ENCODE assay signal across 31 mouse cellular contexts in the genomic region with DNA sequence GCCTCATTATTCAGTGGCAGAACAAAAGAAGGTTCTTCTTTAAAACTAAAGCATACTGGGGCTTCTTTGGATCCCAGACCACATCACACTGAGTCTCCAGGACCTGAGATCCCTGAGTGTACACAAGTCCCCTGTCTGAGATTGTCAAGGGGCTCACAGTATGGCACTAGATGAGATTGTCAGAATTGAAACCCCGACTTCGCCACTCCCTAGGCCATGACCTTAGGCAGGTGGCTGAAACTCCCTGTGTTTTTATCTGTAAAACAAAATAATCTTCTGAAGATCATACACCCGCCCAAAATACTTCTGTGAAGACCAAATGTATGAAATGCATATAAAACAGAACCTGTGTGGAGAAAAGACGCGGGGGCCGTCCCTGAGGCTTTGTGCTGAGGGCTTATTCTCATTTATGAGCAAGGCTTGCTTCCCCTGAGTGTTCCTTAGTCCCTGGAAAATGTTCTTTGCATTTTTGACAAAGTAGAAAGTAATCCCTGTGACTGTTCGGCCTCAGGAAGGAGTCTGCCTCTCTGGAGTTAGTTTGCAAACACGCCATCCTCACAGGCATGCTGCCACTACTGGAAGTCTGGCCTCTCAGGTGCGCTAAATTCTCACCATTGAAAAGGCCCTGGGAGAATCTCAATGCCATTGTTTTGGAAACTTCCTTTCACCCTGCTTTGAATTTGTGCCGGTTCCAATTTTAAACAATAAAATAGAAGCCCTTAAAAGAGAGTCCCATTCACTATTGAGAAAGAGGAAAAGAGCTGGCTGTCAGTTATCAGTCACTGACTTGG.
DNase-seq lines count a peak whose midpoint lies in the region; ATAC-seq and TF ChIP-seq lines count a peak whose summit lies in the region.
"Had no signal": no experiment of that assay in that cellular context is flagged by ENCODE, and none has a peak within 500 bp of the region (broad histone marks: within the 10 kb centered on the region; RNA-seq: fewer than 3 reads in every experiment).

No protein-coding gene starts in this region.

- no peaks in the 10 kb centered on the region for H3K9me3 ChIP-seq in midbrain, embryonic 11.5 days (ENCODE audit: control insufficient read depth, low read length)
- no peaks in the 10 kb centered on the region for H3K9me3 ChIP-seq in midbrain, embryonic 15.5 days
- H3K9me3 ChIP-seq: embryonic facial prominence, embryonic 13.5 days; forebrain, embryonic 10.5 days; forebrain, embryonic 15.5 days; G1E; heart, embryonic 15.5 days; hindbrain, embryonic 15.5 days; limb, embryonic 12.5 days; liver, embryonic 15.5 days; lung, embryonic 15.5 days; neural tube, embryonic 12.5 days had no signal

- H3K4me2 ChIP-seq in midbrain, embryonic 11.5 days = no peak overlapping the region
- H3K4me2 ChIP-seq in midbrain, embryonic 15.5 days = no peak overlapping the region
- H3K4me2 ChIP-seq: embryonic facial prominence, embryonic 13.5 days; forebrain, embryonic 15.5 days; heart, embryonic 15.5 days; hindbrain, embryonic 15.5 days; limb, embryonic 12.5 days; liver, embryonic 15.5 days; lung, embryonic 15.5 days; neural tube, embryonic 12.5 days had no signal

- no peaks in the 10 kb centered on the region for H3K36me3 ChIP-seq in kidney, adult 2 months (ENCODE audit: control insufficient read depth, insufficient read depth, low read length)
- no peaks in the 10 kb centered on the region for H3K36me3 ChIP-seq in midbrain, embryonic 11.5 days (ENCODE audit: control insufficient read depth, insufficient read depth, low read length)
- no peaks in the 10 kb centered on the region for H3K36me3 ChIP-seq in midbrain, embryonic 15.5 days (replicated peaks)
- H3K36me3 ChIP-seq in small intestine, adult 2 months (ENCODE audit: control insufficient read depth, insufficient read depth, low read length) = no peaks in the 10 kb centered on the region
- H3K36me3 ChIP-seq: embryonic facial prominence, embryonic 13.5 days; forebrain, embryonic 10.5 days; forebrain, embryonic 15.5 days; G1E; heart, embryonic 15.5 days; hindbrain, embryonic 15.5 days; limb, embryonic 12.5 days; liver, embryonic 15.5 days; lung, embryonic 15.5 days; neural tube, embryonic 12.5 days had no signal

- no peak for ATAC-seq in midbrain, embryonic 11.5 days (ENCODE audit: low FRiP score)
- no peak for ATAC-seq in midbrain, embryonic 15.5 days (replicated peaks)
- peak; percentile 37 for ATAC-seq in inflammation-experienced regulatory T-cells, adult 6 months
- ATAC-seq: forebrain, embryonic 15.5 days had no signal

- no peak overlapping the region for H3K27ac ChIP-seq in kidney, adult 2 months (ENCODE audit: insufficient read depth, low read depth, low read length)
- no peak overlapping the region for H3K27ac ChIP-seq in midbrain, embryonic 11.5 days (ENCODE audit: low read depth, low read length)
- no peak overlapping the region for H3K27ac ChIP-seq in midbrain, embryonic 15.5 days
- peak overlapping the region; percentile 78 for H3K27ac ChIP-seq in small intestine, adult 2 months (ENCODE audit: insufficient read depth, low read depth, low read length)
- H3K27ac ChIP-seq: embryonic facial prominence, embryonic 13.5 days; forebrain, embryonic 10.5 days; forebrain, embryonic 15.5 days; gastrocnemius, adult 2 months; heart, embryonic 15.5 days; hindbrain, embryonic 15.5 days; layer of hippocampus, adult 2 months; left cerebral cortex, adult 2 months; limb, embryonic 12.5 days; liver, embryonic 15.5 days; lung, embryonic 15.5 days; neural tube, embryonic 12.5 days had no signal

- no peak for TF ChIP-seq CTCF in kidney, adult 2 months (conservative IDR thresholded peaks at IDR 0.05; ENCODE audit: insufficient read depth, insufficient read length, low read depth, low read length)
- TF ChIP-seq CTCF in small intestine, adult 2 months (IDR thresholded peaks at IDR 0.05; ENCODE audit: extremely low read depth, insufficient read length, insufficient replicate concordance, low read depth, low read length) = no peak

- 80% methylated on average over 10 of the region's 10 CpGs for WGBS in kidney, adult 2 months
- 42% methylated on average over 10 of the region's 10 CpGs for WGBS in midbrain, embryonic 11.5 days
- WGBS in midbrain, embryonic 15.5 days = 31% methylated on average over 10 of the region's 10 CpGs
- 62% methylated on average over 10 of the region's 10 CpGs for WGBS in small intestine, adult 2 months

- no peak overlapping the region for H3K4me3 ChIP-seq in kidney, adult 2 months (ENCODE audit: insufficient read depth, low read depth, low read length)
- H3K4me3 ChIP-seq in midbrain, embryonic 11.5 days (ENCODE audit: low read depth, low read length) = no peak overlapping the region
- H3K4me3 ChIP-seq in midbrain, embryonic 15.5 days = no peak overlapping the region
- H3K4me3 ChIP-seq in small intestine, adult 2 months (ENCODE audit: low read depth, low read length) = no peak overlapping the region
- H3K4me3 ChIP-seq: embryonic facial prominence, embryonic 13.5 days; forebrain, embryonic 10.5 days; forebrain, embryonic 15.5 days; gastrocnemius, adult 2 months; heart, embryonic 15.5 days; hindbrain, embryonic 15.5 days; layer of hippocampus, adult 2 months; left cerebral cortex, adult 2 months; limb, embryonic 12.5 days; liver, embryonic 15.5 days; lung, embryonic 15.5 days; myocyte; neural tube, embryonic 12.5 days had no signal

- H3K27me3 ChIP-seq in kidney, adult 2 months (replicated peaks; ENCODE audit: control insufficient read depth, insufficient read depth, low read length) = no peaks in the 10 kb centered on the region
- no peaks in the 10 kb centered on the region for H3K27me3 ChIP-seq in midbrain, embryonic 11.5 days (ENCODE audit: control insufficient read depth, insufficient read depth, low read length)
- no peaks in the 10 kb centered on the region for H3K27me3 ChIP-seq in midbrain, embryonic 15.5 days (replicated peaks)
- H3K27me3 ChIP-seq in small intestine, adult 2 months (ENCODE audit: control insufficient read depth, insufficient read depth, low read length) = no peaks in the 10 kb centered on the region
- H3K27me3 ChIP-seq: heart, embryonic 15.5 days; hindbrain, embryonic 15.5 days; limb, embryonic 12.5 days; liver, embryonic 15.5 days; lung, embryonic 15.5 days; neural tube, embryonic 12.5 days had no signal

- no peaks in the 10 kb centered on the region; the same call in 1 of the 2 replicates for H3K4me1 ChIP-seq in kidney, adult 2 months (ENCODE audit: control insufficient read depth, insufficient read depth, low read length)
- H3K4me1 ChIP-seq in midbrain, embryonic 11.5 days (ENCODE audit: control insufficient read depth, insufficient read depth, low read length) = peaks cover 18% of the 10 kb centered on the region
- peaks cover 31% of the 10 kb centered on the region for H3K4me1 ChIP-seq in midbrain, embryonic 15.5 days
- peaks cover 7% of the 10 kb centered on the region for H3K4me1 ChIP-seq in small intestine, adult 2 months (ENCODE audit: control insufficient read depth, insufficient read depth, insufficient read length, low read length)

- peak; percentile 62 for DNase-seq in kidney, adult 2 months
- DNase-seq in kidney, postnatal 10 days = no peak
- peak; percentile 88 for DNase-seq in midbrain, embryonic 11.5 days (ENCODE audit: low spot score, missing footprints)
- no peak for DNase-seq in lung, adult 18-20 months
- DNase-seq: adrenal gland, postnatal 10 days; B cell, adult 2 months; cerebellum, adult 9-10 months; cerebellum, postnatal 36 days; gastrocnemius, adult 2 months; gastrocnemius, postnatal 36 days; heart, postnatal 4 days; midbrain, embryonic 14.5 days; right cerebral cortex, adult 18-20 months; thymus, adult 2 months; thymus, postnatal 4 days had no signal

- no peak overlapping the region for H3K9ac ChIP-seq in midbrain, embryonic 11.5 days (ENCODE audit: low read length)
- H3K9ac ChIP-seq in midbrain, embryonic 15.5 days = no peak overlapping the region
- H3K9ac ChIP-seq: embryonic facial prominence, embryonic 13.5 days; forebrain, embryonic 15.5 days; heart, embryonic 15.5 days; hindbrain, embryonic 15.5 days; limb, embryonic 12.5 days; liver, embryonic 15.5 days; lung, embryonic 15.5 days; neural tube, embryonic 12.5 days had no signal

- no peak for TF ChIP-seq POLR2A in kidney, adult 2 months (IDR thresholded peaks at IDR 0.05; ENCODE audit: low read depth, low read length)
- TF ChIP-seq POLR2A in small intestine, adult 2 months (IDR thresholded peaks at IDR 0.05; ENCODE audit: low read depth, low read length) = no peak

Comparison
In these comparisons a context has a peak if more than half of its experiments do, and no peak if none do; other contexts are left out.
1. DNase-seq: peak in kidney, adult 2 months (single experiment) and midbrain, embryonic 11.5 days (single experiment); none in kidney, postnatal 10 days (single experiment) and lung, adult 18-20 months (0 of 2).